Mouse (Mus musculus) testis, adult 2 months (tissue): Measurements from ENCODE around the gene Ndc80.

Source experiments
- CTCF ChIP-seq: fragments of 200-500 bp; IDR thresholded peaks from 2 replicates; pipeline ENCODE4 v1.5.1; 2012; ENCODE audit warnings: low read depth, mild to moderate bottlenecking, inconsistent platforms, low read length, moderate library complexity; ENCODE audit not compliant: control insufficient read depth, insufficient read depth, insufficient replicate concordance
- POLR2A ChIP-seq: fragments of 200-500 bp; IDR thresholded peaks from 2 replicates; pipeline ENCODE4 v1.6.1; 2012; ENCODE audit warnings: low read depth, mild to moderate bottlenecking, inconsistent platforms, low read length, moderate library complexity; ENCODE audit not compliant: control insufficient read depth

DNA sequence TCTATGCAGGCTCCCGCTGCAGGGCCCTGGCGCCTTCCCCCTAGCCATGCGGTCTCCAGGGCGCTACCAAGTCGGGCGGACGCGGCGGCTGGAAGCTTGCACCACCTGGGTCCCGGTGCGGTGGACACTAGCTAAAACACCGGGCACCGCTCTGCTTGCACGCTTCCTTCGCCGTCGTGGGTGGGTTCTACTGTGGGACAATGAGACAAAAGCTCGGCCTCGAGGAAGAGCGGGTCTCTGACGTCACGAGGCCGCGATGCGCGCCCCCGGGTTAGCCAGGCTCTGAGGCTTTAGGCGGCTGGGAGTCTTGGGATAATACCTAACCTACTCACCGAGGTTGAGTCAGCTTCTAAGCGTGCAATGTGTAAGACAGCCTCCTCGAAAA lies 51.0 kb downstream of the Ndc80 start:
- TF ChIP-seq CTCF (no peak), POLR2A (no peak)
